Mouse (Mus musculus): ENCODE results near the gene Kit.

The Kit gene

DNA sequence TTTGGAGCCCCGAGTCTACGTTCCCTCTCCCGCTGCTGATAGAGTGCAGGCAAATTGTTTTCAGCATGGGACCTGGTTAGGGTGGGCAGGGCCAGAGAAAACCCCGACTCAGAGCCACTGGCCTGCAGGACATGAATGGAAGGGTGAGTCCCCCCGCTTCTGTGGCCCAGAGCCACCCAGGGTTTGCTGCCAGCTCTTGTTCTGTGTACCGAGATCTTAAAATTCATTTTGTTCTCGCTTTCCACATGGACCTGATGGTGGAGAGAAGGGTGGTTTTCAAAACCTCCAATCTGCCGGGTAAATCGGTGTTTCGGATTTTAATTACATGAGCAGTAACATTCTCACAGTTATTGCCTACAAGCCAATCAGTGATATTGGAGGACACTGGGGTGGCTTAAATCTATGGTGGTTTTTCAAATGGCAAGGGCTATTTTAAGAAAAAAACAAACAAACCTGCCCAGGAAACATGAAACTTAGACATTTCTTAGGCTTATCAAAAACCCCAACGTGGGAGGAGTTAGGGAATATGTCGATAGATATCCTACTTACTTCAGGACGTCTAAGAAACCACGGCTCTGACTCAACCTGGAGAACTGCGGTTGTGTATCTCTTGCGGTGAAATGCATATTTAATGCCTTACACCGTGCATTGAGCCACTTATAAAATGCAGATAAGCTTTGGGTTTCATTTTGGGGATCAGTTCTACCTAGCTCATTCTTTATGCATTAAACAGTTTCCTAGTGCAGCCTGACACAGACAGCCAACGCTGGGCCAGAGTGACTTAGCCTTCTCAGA lies 58.3 kb downstream of the Kit start:
- DNase-seq (ENCODE audit: low spot score in 2 of 2) = no peak

DNA sequence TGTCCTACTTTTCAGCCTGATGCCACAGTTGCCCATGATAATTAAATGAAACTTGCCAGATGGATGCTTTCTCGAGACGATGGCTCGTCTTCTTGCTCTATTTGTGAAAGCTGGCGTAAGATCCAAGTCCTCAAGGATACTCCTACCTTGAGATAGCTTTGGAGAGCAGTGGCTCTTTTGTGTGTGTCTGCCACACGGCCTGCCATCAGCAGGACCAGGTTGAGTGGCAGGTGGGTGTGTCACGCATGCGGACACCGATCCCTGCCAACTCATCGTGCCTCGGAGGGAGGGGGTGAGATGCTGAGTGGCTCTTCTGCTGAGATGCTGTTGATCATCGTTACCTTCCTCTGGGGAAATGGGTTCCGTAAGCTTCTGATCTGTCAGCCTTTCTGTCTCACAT lies 60.7 kb downstream of the Kit start:
- no peak for DNase-seq (ENCODE audit: low spot score in 2 of 2)

DNA sequence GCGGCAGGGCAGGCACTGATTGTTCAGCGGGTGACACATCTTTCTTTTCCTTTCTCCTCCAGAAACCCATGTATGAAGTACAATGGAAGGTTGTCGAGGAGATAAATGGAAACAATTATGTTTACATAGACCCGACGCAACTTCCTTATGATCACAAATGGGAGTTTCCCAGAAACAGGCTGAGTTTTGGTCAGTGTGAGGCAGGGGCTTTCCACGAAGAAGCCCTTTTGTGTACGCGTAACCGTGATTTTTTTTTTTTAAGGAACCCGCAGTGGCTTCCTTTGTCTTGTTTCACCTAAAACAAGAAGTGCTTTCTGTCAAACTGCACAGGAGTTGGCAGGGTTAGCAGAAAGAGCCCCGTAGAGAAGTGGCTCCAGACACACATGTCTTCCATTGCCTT lies 65.9 kb downstream of the Kit start:
- DNase-seq (ENCODE audit: low spot score in 2 of 2) = no peak

DNA sequence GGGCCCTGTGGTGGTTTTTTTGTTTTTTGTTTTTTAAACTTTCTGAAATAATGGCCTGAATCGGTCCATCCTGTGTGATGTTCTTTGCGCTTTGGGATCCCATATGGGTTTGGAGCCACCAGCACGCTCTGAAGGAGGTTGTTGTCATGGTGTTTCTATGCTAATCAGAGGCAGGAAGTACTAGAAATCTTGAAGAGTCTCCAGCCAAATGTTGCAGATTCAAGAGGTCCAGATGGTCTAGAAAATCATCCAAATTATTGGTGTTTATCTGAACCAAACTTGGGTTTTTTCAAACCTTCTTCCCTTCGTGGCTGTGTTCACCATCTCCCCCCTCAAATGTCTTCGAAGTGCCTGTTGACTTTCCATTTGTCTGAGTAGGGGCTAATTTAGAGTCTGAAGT lies 72.3 kb downstream of the Kit start:
- DNase-seq (ENCODE audit: low spot score in 2 of 2) = no peak

DNA sequence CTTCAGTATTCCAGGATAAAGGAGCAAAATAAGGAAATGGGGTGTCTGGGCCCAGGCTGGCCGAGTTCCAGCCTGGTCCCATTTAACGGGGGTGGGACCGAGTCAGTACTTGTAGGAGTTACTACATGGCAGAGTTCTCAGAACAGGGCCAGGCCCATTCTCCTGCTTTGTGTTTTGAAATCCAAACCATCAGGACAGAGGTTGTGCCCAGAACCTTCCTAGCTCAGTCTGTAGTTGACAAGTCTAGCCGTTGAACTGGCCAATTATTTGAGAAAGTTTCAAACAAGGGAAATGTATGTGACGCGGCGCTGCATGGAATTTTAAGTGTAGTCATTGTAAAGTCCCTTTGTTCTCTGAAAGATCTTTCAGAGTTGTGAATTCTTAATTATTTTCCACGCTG lies 75.8 kb downstream of the Kit start:
- DNase-seq (ENCODE audit: low spot score in 2 of 2) = no peak

DNA sequence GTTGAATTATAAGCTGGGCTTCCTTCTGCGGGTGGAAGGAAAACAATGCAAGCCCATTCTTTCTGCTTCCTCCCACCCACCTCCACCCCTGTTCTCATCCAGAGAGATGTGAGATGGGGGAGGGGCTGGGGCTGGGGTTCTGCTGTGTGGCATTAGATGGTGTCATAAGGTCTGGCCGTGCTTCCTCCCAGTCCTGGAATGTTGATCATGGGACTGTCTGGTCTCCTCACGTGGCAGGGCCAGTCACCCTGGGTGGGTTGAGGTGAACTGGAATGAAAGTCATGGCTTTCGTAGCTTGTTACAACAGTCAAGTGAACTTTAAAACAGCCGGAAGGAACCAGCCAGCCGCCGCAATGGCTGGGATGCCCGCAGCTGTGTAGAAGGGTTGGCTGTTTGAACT lies 78.7 kb downstream of the Kit start:
- DNase-seq (ENCODE audit: low spot score in 2 of 2) = no peak

DNA sequence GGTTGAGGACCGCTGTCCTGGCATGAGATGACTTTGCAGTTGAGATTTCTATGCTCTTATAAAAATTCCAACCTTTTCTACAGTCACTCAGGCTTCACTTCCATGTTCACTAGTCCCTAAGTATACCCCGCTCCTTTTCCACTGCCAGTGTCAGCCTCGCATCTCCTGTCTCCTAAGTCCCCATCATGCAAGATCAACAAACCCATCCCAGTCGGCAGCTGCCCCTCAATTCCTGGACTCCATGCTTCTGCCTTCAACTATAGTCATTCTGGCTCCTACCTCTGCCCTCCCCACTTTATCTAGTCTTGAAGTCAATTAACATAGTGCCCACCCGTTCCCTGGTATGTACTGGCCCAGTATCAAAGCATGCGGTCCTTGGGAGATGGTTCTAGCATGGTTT lies 83.9 kb downstream of the Kit start:
- DNase-seq (ENCODE audit: low spot score in 2 of 2) = no peak

DNA sequence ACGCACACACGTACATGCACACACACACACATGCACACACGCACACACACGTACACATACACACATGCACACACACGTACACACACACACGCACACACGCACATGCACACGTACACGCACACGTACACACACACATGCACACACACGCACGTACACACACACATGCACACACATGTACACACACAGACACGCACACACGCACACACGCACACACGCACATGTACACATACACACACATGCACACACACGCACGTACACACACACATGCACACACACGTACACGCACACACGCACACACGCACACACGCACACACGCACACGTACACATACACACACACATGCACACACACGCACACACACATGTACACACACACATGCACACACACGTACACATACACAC lies 85.6 kb downstream of the Kit start:
- DNase-seq (ENCODE audit: low spot score in 2 of 2) = no peak

DNA sequence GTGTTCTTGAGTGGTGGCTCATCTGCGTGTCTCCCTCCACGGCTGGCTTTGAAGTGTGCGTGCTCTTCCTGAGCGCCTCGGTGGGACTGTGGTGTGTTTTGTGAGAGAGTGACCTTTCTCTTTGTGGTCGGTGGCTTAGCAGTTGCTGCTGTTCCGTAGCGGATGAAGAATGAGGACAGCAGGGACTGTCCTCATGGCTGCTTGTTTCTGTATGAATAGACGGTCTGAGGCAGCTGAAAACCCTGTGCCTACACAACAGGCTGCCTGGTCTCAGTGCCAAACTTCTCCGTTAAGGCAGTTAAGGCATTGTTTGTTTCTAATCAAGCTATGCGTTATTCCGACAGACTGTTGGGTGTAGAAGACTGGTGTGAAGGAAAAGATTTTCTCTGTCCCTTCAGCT lies 87.8 kb downstream of the Kit start:
- DNase-seq (ENCODE audit: low spot score in 2 of 2) = no peak

DNA sequence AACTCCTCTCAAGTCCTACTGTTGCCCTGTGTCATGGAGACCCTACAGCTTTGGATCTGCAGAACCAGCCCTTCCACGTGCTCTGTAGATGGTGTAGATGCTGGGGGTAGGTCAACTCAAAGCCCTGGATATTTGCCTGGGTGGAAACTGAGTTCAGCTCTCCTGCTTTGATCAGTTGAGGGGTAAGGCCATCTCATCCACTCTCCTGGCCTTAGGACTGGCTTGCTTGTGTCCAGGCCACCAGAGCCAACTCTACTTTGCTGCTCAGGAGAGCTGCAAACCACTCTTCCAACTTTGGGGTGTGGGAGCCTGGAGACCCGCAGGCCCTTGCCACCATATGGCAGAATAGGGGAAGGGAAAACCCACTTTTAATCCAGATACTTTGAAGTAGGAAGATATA lies 89.1 kb downstream of the Kit start:
- DNase-seq (ENCODE audit: low spot score in 2 of 2) = no peak

DNA sequence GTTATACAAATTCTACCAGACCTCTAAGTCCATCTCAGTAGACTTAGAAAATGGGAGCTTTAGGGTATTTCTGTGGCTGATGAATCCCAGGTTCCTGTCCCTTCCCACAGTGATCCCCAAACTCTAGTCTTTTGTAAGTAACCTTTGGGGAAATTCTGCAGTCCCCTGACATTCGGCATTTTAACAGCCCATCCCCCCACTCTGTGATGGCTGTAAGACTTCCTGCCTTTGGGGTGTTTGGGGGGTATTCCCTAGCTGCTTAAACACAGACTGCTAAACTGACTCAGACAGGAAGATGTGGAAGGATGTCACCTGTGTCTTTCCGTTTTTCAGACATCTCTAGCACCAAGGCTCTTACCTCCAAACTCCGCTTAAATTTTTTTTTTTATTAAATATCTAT lies 92.4 kb downstream of the Kit start:
- no peak for DNase-seq (ENCODE audit: low spot score in 2 of 2)

DNA sequence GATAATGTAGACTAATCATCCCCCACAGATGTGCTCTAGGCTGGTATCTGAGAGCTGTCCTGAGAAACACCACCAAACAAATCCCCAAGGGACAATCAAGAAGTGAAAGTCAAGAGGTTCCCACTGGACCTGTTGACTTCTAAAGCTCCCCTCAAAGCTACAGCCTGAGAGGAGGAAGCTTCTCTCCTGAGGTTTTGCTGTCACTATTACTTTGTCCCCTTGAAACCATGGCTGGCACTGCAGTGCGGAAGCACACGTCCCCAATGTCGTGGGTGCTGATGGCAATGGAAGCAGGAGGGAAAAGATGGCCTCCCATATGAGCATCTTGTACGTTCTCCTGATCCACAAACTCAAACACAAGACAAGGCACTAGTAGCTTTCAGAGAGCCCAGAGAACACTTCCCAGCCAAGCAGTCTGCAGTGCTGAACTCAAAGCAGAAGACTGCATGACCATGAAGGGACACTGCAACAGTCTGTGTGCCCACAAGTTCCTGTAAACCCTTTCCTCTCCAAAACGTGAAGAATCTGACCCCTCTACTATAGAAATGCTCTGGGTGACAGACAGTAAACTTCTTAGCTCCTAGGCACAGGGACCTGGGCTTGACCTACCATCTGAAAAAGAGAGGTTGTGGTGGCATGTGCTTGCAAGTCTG lies 96.5 kb downstream of the Kit start:
- no peak for DNase-seq (ENCODE audit: low spot score in 2 of 2)

DNA sequence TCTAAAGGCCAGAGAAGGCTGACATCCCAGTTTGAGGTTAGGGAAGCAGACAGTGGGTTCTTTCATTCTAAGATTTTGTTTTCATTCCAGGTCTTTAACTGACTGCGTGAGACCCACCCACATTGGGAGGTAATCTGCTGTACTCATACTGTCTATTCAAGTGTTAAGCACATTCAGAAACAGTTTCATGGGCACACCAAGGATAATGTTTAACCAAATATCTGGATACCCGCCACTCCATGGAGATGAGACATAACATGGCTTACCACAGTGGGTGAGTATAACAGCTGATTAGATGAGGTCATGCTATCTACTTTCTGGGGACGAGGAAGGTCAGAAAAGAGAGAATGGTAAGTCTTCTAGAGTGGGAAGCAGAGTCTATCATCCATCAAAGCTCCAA lies 101.3 kb downstream of the Kit start:
- no peak for DNase-seq (ENCODE audit: low spot score in 2 of 2)

DNA sequence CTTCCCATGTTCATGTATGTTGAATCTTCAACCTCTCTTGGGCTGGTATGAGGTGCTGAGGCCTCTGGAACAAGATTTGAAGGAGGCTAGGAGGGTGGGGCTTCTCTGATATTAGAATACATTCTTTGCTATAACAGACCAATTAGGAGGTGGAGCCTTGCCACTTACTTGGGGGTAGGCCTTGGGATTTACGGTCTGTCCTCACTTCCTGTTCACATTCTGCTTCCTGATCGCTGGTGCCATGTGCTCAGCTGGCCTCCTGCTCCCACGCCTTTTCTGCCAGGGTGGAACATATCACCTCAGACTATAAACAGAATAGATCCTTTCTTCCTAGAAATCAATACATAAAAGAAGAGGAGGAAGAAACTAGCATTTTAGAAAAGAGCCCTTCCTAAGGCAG lies 105.2 kb downstream of the Kit start:
- DNase-seq (ENCODE audit: low spot score in 2 of 2) = no peak

DNA sequence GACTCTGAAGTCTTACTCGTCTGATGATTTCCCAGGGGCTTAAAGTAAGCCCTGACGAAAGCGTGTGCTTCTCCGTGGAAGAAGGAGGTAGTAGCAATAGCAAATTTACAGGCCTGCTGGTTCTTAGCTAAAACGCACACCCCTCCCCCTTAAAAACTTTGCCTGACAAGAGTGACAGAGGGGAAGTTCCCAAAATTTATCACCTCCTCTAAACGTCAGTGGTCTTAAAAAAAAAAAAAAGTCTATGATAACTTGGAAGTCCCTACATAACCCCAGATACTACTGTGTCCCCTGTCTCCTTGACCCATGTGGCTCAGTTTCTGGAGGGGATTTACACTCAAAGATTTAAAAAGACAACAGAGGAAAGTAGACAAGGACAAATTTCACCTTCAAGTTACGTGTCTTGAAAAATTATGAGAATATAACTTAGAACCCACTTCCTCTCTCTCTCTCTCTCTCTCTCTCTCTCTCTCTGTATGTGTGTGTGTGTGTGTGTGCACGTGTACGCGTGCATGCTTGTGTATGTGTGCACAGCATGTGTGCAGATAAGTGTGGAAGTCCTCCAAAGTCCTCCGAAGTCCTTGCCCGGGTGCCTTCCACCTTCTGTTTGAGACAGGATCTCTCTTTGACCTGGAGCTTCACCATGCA lies 120.6 kb downstream of the Kit start:
- no peak for DNase-seq (ENCODE audit: low spot score in 2 of 2)

DNA sequence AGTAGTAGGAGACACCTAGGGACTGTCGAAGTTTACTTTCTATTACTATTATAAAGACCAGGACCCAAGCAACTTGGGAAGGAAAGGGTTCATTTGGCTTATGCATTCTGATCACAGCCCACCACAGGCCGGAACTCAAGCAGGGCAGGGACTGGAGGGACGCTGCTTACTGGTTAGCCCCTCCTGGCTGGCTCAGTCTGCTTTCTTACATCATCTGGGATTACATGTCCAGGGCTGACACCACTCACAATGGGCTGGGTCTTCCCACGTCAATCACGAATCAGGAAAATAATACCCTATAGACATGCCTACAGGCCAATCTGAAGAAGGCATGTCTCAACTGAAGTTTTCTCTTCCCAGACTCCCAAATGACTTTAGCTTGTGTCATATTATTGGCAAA lies 122.2 kb downstream of the Kit start:
- DNase-seq (ENCODE audit: low spot score in 2 of 2) = no peak

DNA sequence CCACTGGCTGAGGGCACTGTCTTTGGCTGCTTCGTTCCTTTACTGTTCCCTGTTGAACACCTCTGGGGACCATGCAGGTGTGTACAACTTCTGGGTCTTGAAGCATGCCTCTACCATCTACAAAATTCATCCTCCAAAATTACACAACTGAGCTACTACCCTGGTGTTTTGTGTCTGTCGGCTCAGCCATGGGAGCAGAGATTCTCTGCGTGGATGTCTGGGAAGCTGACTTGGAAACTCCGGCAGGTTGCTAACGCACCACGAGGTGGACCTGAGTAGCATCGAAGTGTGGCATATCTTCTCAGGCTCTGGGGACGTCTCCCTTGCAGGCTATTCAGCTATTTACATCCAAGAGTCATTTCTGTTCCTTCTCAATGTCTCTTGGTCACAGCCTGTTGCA lies 123.8 kb downstream of the Kit start:
- DNase-seq (ENCODE audit: low spot score in 2 of 2) = no peak

DNA sequence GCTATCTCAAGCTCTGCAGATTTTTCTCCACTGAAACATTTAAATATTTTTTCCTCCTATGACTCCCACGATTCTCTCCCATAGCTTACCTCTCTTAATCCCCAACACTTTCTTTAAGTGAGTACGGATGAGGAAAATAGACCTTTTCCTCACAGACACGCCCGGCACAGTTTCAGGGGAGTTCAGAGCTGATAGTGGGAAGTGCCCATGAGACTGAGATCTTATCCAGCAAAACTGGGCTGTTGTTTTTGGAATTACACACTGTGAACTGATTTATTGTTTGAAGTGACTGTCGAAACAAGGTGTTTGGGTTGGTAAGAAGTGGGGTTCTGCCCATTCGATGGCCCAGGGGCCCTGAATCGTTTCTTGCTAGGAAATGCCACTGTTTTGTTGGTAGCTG lies 124.4 kb downstream of the Kit start:
- no peak for DNase-seq (ENCODE audit: low spot score in 2 of 2)

DNA sequence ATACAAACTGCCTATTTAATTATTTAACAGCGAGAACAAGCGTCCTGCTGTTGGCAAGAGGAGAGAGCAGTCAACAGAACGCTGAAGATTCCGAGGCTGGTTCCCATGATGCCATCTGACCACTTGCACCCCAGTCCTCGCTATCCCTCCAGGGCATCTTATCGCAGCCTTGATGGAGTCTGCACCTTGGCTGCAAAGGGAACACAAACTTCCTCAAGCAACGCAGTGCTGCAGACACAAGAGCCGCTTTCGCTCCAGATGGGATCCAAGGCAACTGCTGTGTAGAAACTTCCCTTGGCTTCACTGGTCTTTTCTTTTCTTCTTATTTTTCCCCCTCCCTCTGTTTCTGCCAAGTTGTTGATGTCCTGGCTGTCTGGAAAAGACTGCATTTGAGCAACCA lies 124.8 kb downstream of the Kit start:
- DNase-seq (ENCODE audit: low spot score in 2 of 2) = no peak

DNA sequence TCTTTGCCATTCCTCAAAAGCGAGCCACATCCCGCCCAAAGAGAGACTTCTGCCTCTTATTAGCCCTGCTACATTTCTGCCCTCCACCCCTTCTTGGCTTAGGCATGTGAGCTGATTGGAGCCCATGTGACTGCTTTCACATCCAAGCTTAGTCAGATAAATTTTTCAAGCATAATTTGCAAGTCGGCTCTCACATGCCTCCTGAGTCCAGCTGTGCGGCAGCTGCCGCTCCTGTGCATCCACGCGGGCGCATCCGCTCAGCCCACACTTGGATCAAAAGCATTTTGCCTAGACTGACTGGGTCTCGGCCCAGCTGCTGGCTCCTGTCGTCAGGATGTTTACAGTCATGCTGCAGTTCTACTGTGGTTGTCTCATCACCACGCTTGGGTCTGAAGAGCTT lies 126.9 kb downstream of the Kit start:
- DNase-seq (ENCODE audit: low spot score in 2 of 2) = no peak

DNA sequence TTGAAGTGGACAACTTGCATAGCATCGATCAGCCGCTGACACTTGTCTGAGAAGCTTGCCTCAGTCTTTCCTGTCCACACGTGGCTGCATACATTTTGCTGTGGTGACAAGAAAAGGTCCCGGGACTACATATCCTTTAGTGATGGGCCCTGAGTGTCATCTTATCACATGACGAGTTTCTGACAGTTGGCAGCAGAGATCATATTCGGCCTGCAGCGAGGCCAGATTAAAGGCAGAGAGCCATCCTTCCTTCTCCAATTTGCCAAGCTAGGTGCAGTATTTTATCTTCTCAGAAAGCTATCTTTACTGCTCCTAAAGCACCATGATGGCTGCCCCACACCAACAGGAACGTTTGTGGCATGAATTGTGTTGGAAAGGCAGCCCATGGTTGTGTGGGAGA lies 127.4 kb downstream of the Kit start:
- DNase-seq (ENCODE audit: low spot score in 2 of 2) = no peak

DNA sequence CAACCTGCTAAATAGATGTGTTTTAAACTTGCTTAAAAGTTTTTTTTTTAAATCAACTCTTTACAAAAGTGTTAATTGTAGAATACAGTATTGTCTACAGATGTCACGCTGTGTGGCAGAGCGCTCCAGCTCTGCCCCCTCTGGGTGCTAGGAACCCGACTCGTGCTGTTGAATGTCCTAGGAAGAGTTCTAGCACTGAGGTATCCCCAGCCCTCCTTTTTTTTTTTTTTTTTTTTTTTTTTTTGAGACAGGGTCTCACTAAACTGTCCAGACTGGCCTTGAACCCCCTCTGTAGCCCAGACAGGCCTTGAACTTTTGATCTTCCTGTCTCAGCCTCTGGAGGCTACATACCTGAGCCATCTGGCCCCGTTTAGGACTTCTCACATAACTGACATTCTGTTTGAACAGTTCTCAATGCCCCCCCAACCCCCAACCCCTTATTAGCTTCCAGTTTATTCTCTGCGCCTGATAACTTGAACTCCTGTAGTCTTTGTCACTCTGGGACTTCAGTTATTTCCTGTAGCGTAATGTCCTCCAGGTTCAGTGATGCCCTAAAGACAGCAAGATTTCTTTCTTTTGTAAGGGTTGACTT lies 130.0 kb downstream of the Kit start:
- no peak for DNase-seq (ENCODE audit: low spot score in 2 of 2)

DNA sequence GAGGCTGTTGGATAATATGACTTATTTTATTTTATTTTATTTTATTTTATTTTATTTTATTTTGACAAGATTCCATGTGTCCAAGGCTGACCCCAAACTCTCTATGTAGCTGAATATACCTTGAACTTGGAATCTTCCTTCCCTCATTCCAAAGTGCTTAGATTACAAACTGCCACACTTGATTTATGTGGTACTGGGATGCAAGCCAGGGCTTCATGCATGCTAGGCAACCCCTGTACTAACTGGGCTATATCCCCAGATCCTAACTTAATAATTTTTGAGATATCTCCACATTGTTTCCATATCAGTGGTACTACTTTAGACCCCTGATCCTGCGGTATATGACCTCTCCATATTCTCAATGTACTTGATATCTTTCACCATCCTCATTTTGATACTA lies 130.7 kb downstream of the Kit start:
- no peak for DNase-seq (ENCODE audit: low spot score in 2 of 2)

All from frontal cortex, postnatal 14 days (tissue).